Comparison of ENCODE assay signal across 19 mouse cellular contexts in genomic region chr7:120873083-120873482, GRCm38 (mm10). TPM values are rescaled to one million over a fixed set of nuclear protein-coding genes. Genes with fewer than 3 reads are reported as not detected.
DNase-seq lines count a peak whose midpoint lies in the region; ATAC-seq lines count a peak whose summit lies in the region.
"Had no signal": no experiment of that assay in that cellular context is flagged by ENCODE, and none has a peak within 500 bp of the region (broad histone marks: within the 10 kb centered on the region; RNA-seq: fewer than 3 reads in every experiment).

No protein-coding gene starts in this region.

- peak; percentile 38 to 60 for DNase-seq in heart, adult 18-20 months
- no peak for DNase-seq in heart, postnatal 25 days (ENCODE audit: low spot score)
- peak; percentile 25 for DNase-seq in kidney, postnatal 14 days
- DNase-seq in heart, adult 9 months (ENCODE audit: low spot score in 2 of 2), result peak; percentile 37 to 58
- DNase-seq: adrenal gland, postnatal 36 days; B cell, adult 2 months; cerebellum, adult 2 months; layer of hippocampus, postnatal 36 days; lung, postnatal 10 days; midbrain, embryonic 14.5 days; right cerebral cortex, postnatal 4 days; thymus, postnatal 4 days had no signal

- H3K36me3 ChIP-seq in kidney, embryonic 15.5 days, result no peaks in the 10 kb centered on the region
- H3K36me3 ChIP-seq in stomach, embryonic 16.5 days (ENCODE audit: control insufficient read depth, insufficient read depth, low read length), result peaks cover 3% of the 10 kb centered on the region; the same call in 1 of the 2 replicates
- peaks cover 2% of the 10 kb centered on the region; the same call in 1 of the 2 replicates for H3K36me3 ChIP-seq in neural tube, embryonic 15.5 days

- peaks cover 19% of the 10 kb centered on the region for H3K4me1 ChIP-seq in kidney, embryonic 15.5 days
- H3K4me1 ChIP-seq in stomach, embryonic 16.5 days (ENCODE audit: control insufficient read depth, insufficient read depth, low read length), result peaks cover 43% of the 10 kb centered on the region
- peaks cover 10% of the 10 kb centered on the region for H3K4me1 ChIP-seq in neural tube, embryonic 15.5 days

- no peak overlapping the region for H3K9ac ChIP-seq in kidney, embryonic 15.5 days
- no peak overlapping the region for H3K9ac ChIP-seq in stomach, embryonic 16.5 days (ENCODE audit: low read length)
- no peak overlapping the region for H3K9ac ChIP-seq in neural tube, embryonic 15.5 days (replicated peaks)
- H3K9ac ChIP-seq: embryonic facial prominence, embryonic 13.5 days; limb, embryonic 15.5 days had no signal

- H3K27me3 ChIP-seq in kidney, embryonic 15.5 days, result no peaks in the 10 kb centered on the region
- H3K27me3 ChIP-seq in stomach, embryonic 16.5 days (ENCODE audit: control insufficient read depth, insufficient read depth, low read length), result no peaks in the 10 kb centered on the region
- H3K27me3 ChIP-seq in neural tube, embryonic 15.5 days (replicated peaks), result no peaks in the 10 kb centered on the region
- H3K27me3 ChIP-seq: embryonic facial prominence, embryonic 13.5 days; limb, embryonic 15.5 days had no signal

- intact Hi-C loops in heart, postnatal 25 days (cut with DNase I), result no loop called here

- no peak overlapping the region for H3K4me2 ChIP-seq in kidney, embryonic 15.5 days
- H3K4me2 ChIP-seq in stomach, embryonic 16.5 days (ENCODE audit: low read depth, low read length), result no peak overlapping the region
- no peak overlapping the region for H3K4me2 ChIP-seq in neural tube, embryonic 15.5 days
- H3K4me2 ChIP-seq: embryonic facial prominence, embryonic 13.5 days; limb, embryonic 15.5 days had no signal

- ATAC-seq in kidney, embryonic 15.5 days (replicated peaks; ENCODE audit: low FRiP score), result no peak
- no peak for ATAC-seq in stomach, embryonic 16.5 days (ENCODE audit: insufficient read depth, low FRiP score)
- no peak for ATAC-seq in neural tube, embryonic 15.5 days (ENCODE audit: low FRiP score)
- ATAC-seq: inflammation-experienced regulatory T-cells, adult 6 months had no signal

- H3K27ac ChIP-seq in kidney, embryonic 15.5 days, result no peak overlapping the region
- H3K27ac ChIP-seq in stomach, embryonic 16.5 days (ENCODE audit: low read length), result peak overlapping the region; percentile 14; the same call in 1 of the 2 replicates
- no peak overlapping the region for H3K27ac ChIP-seq in neural tube, embryonic 15.5 days (replicated peaks)
- H3K27ac ChIP-seq: embryonic facial prominence, embryonic 13.5 days; limb, embryonic 15.5 days had no signal

- 73% methylated on average over 12 of the region's 12 CpGs for WGBS in kidney, embryonic 15.5 days
- WGBS in stomach, embryonic 16.5 days, result 75% methylated on average over 12 of the region's 12 CpGs
- WGBS in neural tube, embryonic 15.5 days, result 75% methylated on average over 12 of the region's 12 CpGs

- H3K4me3 ChIP-seq in kidney, embryonic 15.5 days (replicated peaks), result no peak overlapping the region
- no peak overlapping the region for H3K4me3 ChIP-seq in stomach, embryonic 16.5 days (replicated peaks; ENCODE audit: low read length)
- H3K4me3 ChIP-seq in neural tube, embryonic 15.5 days (replicated peaks), result no peak overlapping the region
- H3K4me3 ChIP-seq: embryonic facial prominence, embryonic 13.5 days; limb, embryonic 15.5 days; myocyte had no signal

- H3K9me3 ChIP-seq in kidney, embryonic 15.5 days (replicated peaks), result no peaks in the 10 kb centered on the region
- no peaks in the 10 kb centered on the region for H3K9me3 ChIP-seq in stomach, embryonic 16.5 days (replicated peaks; ENCODE audit: control insufficient read depth, low read length)
- H3K9me3 ChIP-seq in neural tube, embryonic 15.5 days (replicated peaks), result no peaks in the 10 kb centered on the region
- H3K9me3 ChIP-seq: embryonic facial prominence, embryonic 13.5 days; limb, embryonic 15.5 days had no signal

RNA-seq across cellular contexts. Expression of gene Eef2k, which starts 30.5 kb away (rescaled TPM):
- 10 to 100 TPM; 23.0 to 23.5 TPM for total RNA-seq in heart, adult 18-20 months (2021)
- 10 to 100 TPM; 27.7 to 32.5 TPM for total RNA-seq in heart, postnatal 25 days (2021)
- 23.8 and 27.6 TPM in 2 replicates for polyA plus RNA-seq in kidney, embryonic 15.5 days (2015; fragmentation: Nextera tagmentation; extraction: Ambion mirVana)
- 76.0 and 80.6 TPM in 2 replicates for polyA plus RNA-seq in stomach, embryonic 16.5 days (2015; fragmentation: Nextera tagmentation; extraction: Ambion mirVana)
- 33.5 and 40.6 TPM in 2 replicates for polyA plus RNA-seq in neural tube, embryonic 15.5 days (2015; fragmentation: Nextera tagmentation; extraction: Ambion mirVana)

RNA-seq across cellular contexts. Expression of gene Polr3e, which starts 44.5 kb away (rescaled TPM):
- total RNA-seq in heart, adult 18-20 months (2021), result 1 to 10 TPM; 8.8 to 9.2 TPM
- 1 to 10 TPM; 8.2 to 8.7 TPM for total RNA-seq in heart, postnatal 25 days (2021)
- 42.7 and 44.0 TPM in 2 replicates for polyA plus RNA-seq in kidney, embryonic 15.5 days (2015; fragmentation: Nextera tagmentation; extraction: Ambion mirVana)
- 33.8 and 34.0 TPM in 2 replicates for polyA plus RNA-seq in stomach, embryonic 16.5 days (2015; fragmentation: Nextera tagmentation; extraction: Ambion mirVana)
- 23.4 and 26.4 TPM in 2 replicates for polyA plus RNA-seq in neural tube, embryonic 15.5 days (2015; fragmentation: Nextera tagmentation; extraction: Ambion mirVana)
